Mouse (Mus musculus) right cerebral cortex, adult 18-20 months (tissue): Measurements from ENCODE around the gene Lrrc23.
A peak's percentile ranks its signal among the peaks of the same experiment; 100 is the strongest.

Source experiments
- DNase-seq: peaks from one replicate; pipeline ENCODE4 v3.0.0; 2022; ENCODE audit warnings: mixed read lengths

The Lrrc23 gene

DNA sequence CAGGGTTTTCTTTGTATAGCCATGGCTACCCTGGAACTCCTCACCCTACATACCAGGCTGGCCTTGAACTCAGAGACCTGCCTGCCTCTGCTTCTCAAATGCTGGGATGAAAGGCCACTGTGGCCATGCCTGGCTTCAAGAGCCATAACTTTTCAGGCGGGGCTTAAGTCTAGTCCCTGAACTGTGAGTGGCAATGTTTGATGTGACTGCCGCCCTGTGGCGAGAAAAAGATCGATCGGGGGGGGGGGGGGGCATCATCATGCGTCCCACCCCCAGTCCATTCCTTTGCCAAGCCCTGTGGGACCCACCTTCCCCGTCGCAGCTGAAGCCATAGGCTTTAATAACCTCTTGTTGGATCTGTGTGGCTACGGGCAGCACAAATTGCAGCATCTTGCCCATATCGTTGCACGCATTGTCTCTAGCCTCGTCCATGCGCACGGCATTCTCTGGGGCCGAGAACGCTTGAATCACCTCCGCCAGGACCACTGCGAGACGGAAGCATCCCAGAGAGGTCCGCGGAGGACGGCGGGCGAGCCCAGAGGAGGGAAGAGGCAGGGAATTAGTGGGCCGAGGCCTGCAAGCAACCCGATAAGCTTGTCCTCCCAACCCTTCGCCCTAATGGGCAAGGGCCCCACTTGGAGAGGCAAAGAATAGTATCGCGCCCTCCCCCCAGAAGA lies 39.2 kb downstream of the Lrrc23 start:
- DNase-seq = peak; percentile 57

DNA sequence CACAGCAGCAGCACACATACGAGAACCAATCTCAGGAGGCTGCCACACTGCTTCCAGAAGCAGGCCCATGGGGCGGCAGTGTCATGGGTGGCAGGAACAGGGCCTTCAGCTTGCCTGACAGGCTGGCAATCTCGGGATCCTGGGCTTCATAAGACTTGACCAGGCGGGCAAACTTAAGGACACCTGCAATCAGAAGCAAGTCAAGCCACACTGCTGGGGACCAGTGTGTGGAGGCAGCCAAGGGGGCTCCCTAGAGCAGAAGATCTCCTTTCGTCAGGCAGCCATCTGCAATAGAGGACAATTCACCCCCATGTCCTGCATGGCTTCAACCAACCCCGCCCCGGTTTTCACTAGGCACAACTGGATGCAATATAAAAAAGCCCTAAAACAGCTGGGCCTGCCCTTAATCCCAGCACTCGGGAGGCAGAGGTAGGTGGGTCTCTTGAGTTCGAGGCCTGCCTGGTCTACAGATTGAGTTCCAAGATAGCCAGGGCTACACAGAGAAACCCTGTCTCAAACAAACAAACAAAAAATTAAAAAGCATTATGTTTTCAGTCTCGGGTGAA lies 40.2 kb downstream of the Lrrc23 start:
- no peak for DNase-seq

DNA sequence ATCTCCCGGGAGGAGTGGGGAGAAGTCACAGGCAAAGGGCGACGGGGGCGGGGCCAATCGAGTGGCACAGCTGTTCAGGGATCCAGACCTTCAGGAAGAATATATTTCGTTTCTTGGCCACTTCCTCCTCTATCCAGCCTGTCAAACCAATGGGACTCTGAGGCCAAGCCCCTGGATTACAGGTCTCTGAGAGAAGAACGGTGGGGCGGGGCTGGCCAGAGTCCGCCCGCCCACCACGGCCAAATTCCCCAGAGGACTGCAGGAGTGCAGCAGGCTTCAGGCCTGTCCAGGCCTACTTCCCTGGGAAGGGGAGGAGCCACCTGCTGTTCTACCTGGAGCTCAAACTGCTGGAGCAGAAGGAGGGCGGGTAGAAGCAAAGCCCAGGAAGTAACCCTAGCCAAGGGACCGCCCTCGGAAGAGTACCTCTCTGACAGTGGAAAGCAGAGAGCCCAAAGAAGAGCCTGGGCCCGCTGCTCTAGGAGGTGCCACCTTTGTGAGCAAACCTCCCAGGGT lies 41.0 kb downstream of the Lrrc23 start, which contains the start of gene Ptpn6:
TSS of gene Ptpn6 (minus strand) at position 204 of the 513 bp plus-strand sequence.
- no peak for DNase-seq

DNA sequence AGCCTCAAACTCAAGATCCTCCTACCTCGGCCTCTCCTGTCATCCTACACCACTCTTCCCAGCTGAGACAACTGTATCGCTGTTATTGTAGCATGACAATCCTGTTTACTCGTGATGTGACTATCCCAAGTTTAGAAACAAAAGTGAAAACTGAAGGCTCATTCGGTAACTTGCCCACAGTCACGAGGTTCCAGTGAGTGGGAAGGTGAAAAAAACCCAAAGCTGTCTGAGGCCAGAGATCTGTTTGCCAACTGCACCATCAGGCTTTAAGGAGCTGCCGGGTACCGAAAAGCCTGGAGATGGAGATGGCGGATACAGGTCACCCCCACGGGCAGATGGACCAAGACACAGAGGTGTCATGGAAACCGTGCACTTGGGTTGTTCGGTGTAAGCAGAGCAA lies 42.5 kb downstream of the Lrrc23 start:
- DNase-seq = no peak

- DNase-seq = no peak
Observed at GRCm38 (mm10) chr6:124734417-124734816, 45.1 kb downstream of the Lrrc23 start.

- DNase-seq = no peak
Observed at GRCm38 (mm10) chr6:124732476-124733370, 46.8 kb downstream of the Lrrc23 start.

- no peak for DNase-seq
Observed at GRCm38 (mm10) chr6:124731038-124731437, 48.5 kb downstream of the Lrrc23 start.

GRCm38 (mm10) chr6:124729850-124730705 lies 49.4 kb downstream of the Lrrc23 start:
- DNase-seq = no peak

DNA sequence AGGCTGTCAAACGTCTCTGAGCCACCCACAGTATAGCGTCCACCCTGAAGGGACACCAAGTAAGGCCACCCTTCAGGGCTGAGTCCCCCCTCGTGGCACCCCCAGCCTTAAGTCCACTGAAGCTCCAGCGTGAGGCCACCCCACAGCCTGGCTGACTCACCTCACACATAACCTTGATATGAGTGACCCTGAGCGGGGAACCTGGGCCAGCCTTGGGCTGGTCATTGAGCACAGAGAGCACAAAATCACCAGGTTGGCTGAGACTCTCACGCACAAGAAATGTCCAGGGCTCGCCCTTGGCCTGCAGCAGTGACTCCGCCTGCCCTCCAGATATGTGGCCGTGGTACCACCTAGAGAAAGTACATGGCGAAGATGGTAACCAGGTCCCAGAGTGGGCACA lies 50.9 kb downstream of the Lrrc23 start:
- DNase-seq = no peak

GRCm38 (mm10) chr6:124724472-124724871 lies 55.1 kb downstream of the Lrrc23 start:
- DNase-seq = no peak

GRCm38 (mm10) chr6:124723541-124723940 lies 56.0 kb downstream of the Lrrc23 start:
- DNase-seq = no peak

DNA sequence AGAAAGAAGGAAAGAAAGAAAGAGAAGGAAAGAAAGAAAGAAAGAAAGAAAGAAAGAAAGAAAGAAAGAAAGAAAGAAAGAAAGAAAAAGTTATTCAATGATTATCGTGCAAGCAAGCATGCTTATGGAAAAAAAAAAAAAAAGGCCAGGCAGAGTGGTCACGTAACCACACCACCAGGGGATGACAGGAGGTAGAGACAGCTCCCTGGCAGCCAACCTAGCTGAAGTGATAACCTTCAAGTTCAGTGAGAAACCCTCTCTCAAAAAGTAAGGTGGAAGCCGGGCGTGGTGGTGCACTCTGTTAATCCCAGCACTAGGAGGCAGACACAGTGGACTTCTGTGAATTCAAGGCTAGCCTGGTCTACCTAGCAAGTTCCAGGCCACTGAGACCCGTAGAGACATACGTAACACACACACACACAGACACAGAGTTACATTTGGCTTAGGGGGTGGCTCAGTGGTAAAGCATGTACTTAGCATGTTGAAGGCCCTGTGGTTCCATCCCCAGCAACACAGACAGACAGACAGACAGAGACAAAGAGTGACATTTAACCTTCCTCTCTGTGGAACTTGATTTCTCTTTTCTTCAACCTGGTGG lies 56.6 kb downstream of the Lrrc23 start:
- no peak for DNase-seq

- DNase-seq = no peak
Observed at GRCm38 (mm10) chr6:124720904-124721303, 58.6 kb downstream of the Lrrc23 start.
